Mouse (Mus musculus) CH12.LX (cell line): Measurements from ENCODE around the gene Rnase2b. TPM values are rescaled to one million over a fixed set of nuclear protein-coding genes. Genes with fewer than 3 reads are reported as not detected.
"Not testable (repeated sequence)": the region's sequence is repeated elsewhere in the genome, so short reads cannot be mapped to it uniquely, and the experiment has no call there.

Experiments used
- DNase-seq: peaks from one replicate; pipeline ENCODE4 v3.0.0-alpha.2; 2013; ENCODE audit errors: extremely low read depth
- H3K27ac ChIP-seq: 2 replicates; pipeline ENCODE4 v1.5.1; 2012; ENCODE audit warnings: low read depth, mild to moderate bottlenecking, control low read depth, moderate library complexity; ENCODE audit not compliant: insufficient read depth
- H3K27me3 ChIP-seq: replicated peaks from 2 replicates; pipeline ENCODE3; 2012; ENCODE audit warnings: inconsistent platforms
- H3K36me3 ChIP-seq, 2 experiments: replicated peaks in 1 of 2; 2 replicates each; pipeline versions ENCODE3 to v1.6.1; 2012; ENCODE audit warnings: inconsistent platforms in 1 of 2, low read length in 1 of 2, mild to moderate bottlenecking in 1 of 2, mixed read lengths in 1 of 2, moderate library complexity in 1 of 2; ENCODE audit not compliant: control insufficient read depth in 1 of 2, insufficient read depth in 1 of 2
- H3K4me1 ChIP-seq, 2 experiments: 2 replicates each; pipeline ENCODE4 v1.6.1; 2012; ENCODE audit warnings: inconsistent platforms in 1 of 2, moderate library complexity in 1 of 2; ENCODE audit not compliant: insufficient read depth in 2 of 2, control insufficient read depth in 1 of 2
- H3K4me2 ChIP-seq: 2 replicates; pipeline ENCODE4 v1.6.1; 2012; ENCODE audit warnings: low read depth, mild to moderate bottlenecking, control low read depth; ENCODE audit not compliant: poor library complexity, insufficient read depth, severe bottlenecking
- H3K4me3 ChIP-seq, 3 experiments: fragments of 150-350 bp in 1 of 3; sonication (generic) in 1 of 3; replicated peaks in 1 of 3; 2 replicates each; pipeline versions ENCODE3 to v1.5.1; 2011 to 2012; ENCODE audit warnings: low read depth in 2 of 3, low read length in 2 of 3, mild to moderate bottlenecking in 2 of 3, moderate library complexity in 2 of 3, control low read depth in 1 of 3, improper control_type of control experiment in 1 of 3, inconsistent platforms in 1 of 3, mixed read lengths in 1 of 3; ENCODE audit not compliant: poor library complexity in 1 of 3
- H3K79me2 ChIP-seq: replicated peaks from 2 replicates; pipeline ENCODE4 v1.6.1; 2012; ENCODE audit warnings: mild to moderate bottlenecking, moderate library complexity; ENCODE audit not compliant: control insufficient read depth, poor library complexity, insufficient read depth, severe bottlenecking; ENCODE audit errors: extremely low read depth
- H3K9ac ChIP-seq: 2 replicates; pipeline ENCODE4 v1.6.1; 2012; ENCODE audit warnings: low read depth, mild to moderate bottlenecking, control low read depth, moderate library complexity; ENCODE audit not compliant: insufficient read depth
- H3K9me3 ChIP-seq: replicated peaks from 2 replicates; pipeline ENCODE3; 2012; ENCODE audit warnings: low read length, inconsistent platforms, mixed read lengths
- CHD2 ChIP-seq: IDR thresholded peaks from 2 replicates; pipeline ENCODE4 v1.6.1; 2011; ENCODE audit warnings: low read length, improper control_type of control experiment
- CTCF ChIP-seq, 2 experiments: IDR thresholded peaks in 1 of 2; conservative IDR thresholded peaks in 1 of 2; 2 replicates each; pipeline ENCODE4 v1.5.1; 2011 to 2012; ENCODE audit warnings: low read depth in 2 of 2, low read length in 2 of 2, improper control_type of control experiment in 1 of 2, inconsistent platforms in 1 of 2, mild to moderate bottlenecking in 1 of 2, moderate library complexity in 1 of 2
- ELF1 ChIP-seq: IDR thresholded peaks from 2 replicates; pipeline ENCODE4 v1.6.1; 2014; ENCODE audit warnings: low read depth, mild to moderate bottlenecking, inconsistent platforms, low read length, improper control_type of control experiment
- EP300 ChIP-seq: IDR thresholded peaks from 2 replicates; pipeline ENCODE4 v1.6.1; 2011; ENCODE audit warnings: low read length, improper control_type of control experiment
- IRF4 ChIP-seq: IDR thresholded peaks from 2 replicates; pipeline ENCODE4 v1.6.1; 2014; ENCODE audit warnings: low read depth, mild to moderate bottlenecking, inconsistent platforms, low read length, improper control_type of control experiment
- JUND ChIP-seq: conservative IDR thresholded peaks from 2 replicates; pipeline ENCODE4 v1.6.1; 2011; ENCODE audit warnings: low read depth, low read length, improper control_type of control experiment
- MAZ ChIP-seq: IDR thresholded peaks from 2 replicates; pipeline ENCODE4 v1.6.1; 2012; ENCODE audit warnings: low read depth, mild to moderate bottlenecking, inconsistent platforms, low read length, improper control_type of control experiment, moderate library complexity
- PAX5 ChIP-seq: IDR thresholded peaks from 2 replicates; pipeline ENCODE4 v1.6.1; 2012; ENCODE audit warnings: low read length, inconsistent platforms, mixed read lengths
- RAD21 ChIP-seq: IDR thresholded peaks from 2 replicates; pipeline ENCODE4 v1.6.1; 2011; ENCODE audit warnings: low read depth, mild to moderate bottlenecking, low read length, improper control_type of control experiment, moderate library complexity
- RCOR1 ChIP-seq: conservative IDR thresholded peaks from 2 replicates; pipeline ENCODE4 v1.6.1; 2012; ENCODE audit warnings: low read depth, mild to moderate bottlenecking, inconsistent platforms, low read length, improper control_type of control experiment
- SMC3 ChIP-seq: IDR thresholded peaks from 2 replicates; pipeline ENCODE4 v1.6.1; 2011; ENCODE audit warnings: low read depth, low read length, improper control_type of control experiment
- TCF12 ChIP-seq: IDR thresholded peaks from 2 replicates; pipeline ENCODE4 v1.6.1; 2014; ENCODE audit warnings: low read depth, mild to moderate bottlenecking, inconsistent platforms, low read length, improper control_type of control experiment
- ZKSCAN1 ChIP-seq: IDR thresholded peaks from 2 replicates; pipeline ENCODE4 v1.6.1; 2012; ENCODE audit warnings: low read depth, inconsistent platforms, low read length, improper control_type of control experiment, borderline replicate concordance
- ZNF384 ChIP-seq: IDR thresholded peaks from 2 replicates; pipeline ENCODE4 v1.6.1; 2012; ENCODE audit warnings: low read depth, low read length, improper control_type of control experiment, inconsistent platforms
- dilution Hi-C: fragments of 300-500 bp; cut with MboI; formaldehyde crosslinking; loops from 2 replicates; pipeline ENCODE4 v1.14.3; 2020; ENCODE audit warnings: low sequenced_read_pairs; ENCODE audit not compliant: extremely low pct_unique_long_range_greater_than_20kb, extremely low pct_ligation_motif_present
- in situ Hi-C: fragments of 300-500 bp; cut with MboI; formaldehyde crosslinking; loops from 3 replicates; pipeline ENCODE4 v1.14.3; 2019; ENCODE audit warnings: low sequenced_read_pairs, low pct_ligation_motif_present, low pct_unique_long_range_greater_than_20kb, mixed read lengths
- polyA plus RNA-seq: library from polyadenylated mRNA; unstranded; fragments of >175 nt; gene quantifications from 2 replicates; pipeline ENCODE4 v1.2.1, GENCODE M21; 2012; ENCODE audit warnings: low read depth; ENCODE audit not compliant: insufficient read length
- total RNA-seq, 2 experiments: library from RNA; depleted of rRNA; stranded (reverse); fragments of 300-350 nt in 1 of 2; fragments of >200 nt in 1 of 2; gene quantifications; 2 replicates each; pipeline ENCODE4 v1.2.3; 2012 to 2014

Gene Rnase2b
- total and polyA plus RNA-seq, 3 experiments: 1.3 TPM; not detected in 2

GRCm38 (mm10) chr14:51166068-51166467 lies 4.0 kb downstream of the Rnase2b start:
- Histone ChIP-seq H3K36me3 (no peaks in the 10 kb centered on the region), H3K4me3 (no peak overlapping the region), H3K79me2 (no peaks in the 10 kb centered on the region), H3K4me2 (peak overlapping the region; percentile 48), H3K9me3 (no peaks in the 10 kb centered on the region), H3K4me1 (peaks cover 24 to 57% of the 10 kb centered on the region in 2 experiments), H3K27ac (peak overlapping the region; percentile 93), H3K9ac (peak overlapping the region; percentile 31; the same call in 1 of the 2 replicates), H3K27me3 (no peaks in the 10 kb centered on the region)
- DNase-seq: peak; percentile 59
- in situ Hi-C loops (no loop called here), dilution Hi-C loops (no loop called here)
- TF ChIP-seq ZKSCAN1 (no peak), MAZ (peak; percentile 64; the same call in 1 of the 2 replicates), TCF12 (peak; percentile 34; the same call in 1 of the 2 replicates), JUND (0 out of 2 replicates have a peak, but pooled peaks have one; percentile 5), CHD2 (0 out of 2 replicates have a peak, but pooled peaks have one; percentile 45), PAX5 (no peak), RCOR1 (0 out of 2 replicates have a peak, but pooled peaks have one; percentile 26), ZNF384 (no peak), EP300 (peak; percentile 71), ELF1 (peak; percentile 61; the same call in 1 of the 2 replicates)

GRCm38 (mm10) chr14:51172095-51172865 lies 10.2 kb downstream of the Rnase2b start:
- dilution Hi-C loops, H3K27me3 ChIP-seq, H3K36me3 ChIP-seq, H3K9me3 ChIP-seq, H3K79me2 ChIP-seq: not testable (repeated sequence)
- Histone ChIP-seq H3K4me1 (peaks cover 10 to 14% of the 10 kb centered on the region in 2 experiments), H3K4me2 (peak overlapping the region; percentile 97), H3K4me3 (peak overlapping the region in 2 of 3 experiments; percentile 46 to 61), H3K27ac (peak overlapping the region; percentile 74), H3K9ac (peak overlapping the region; percentile 68)
- in situ Hi-C loops: loop anchor here (5.0 kb wide), 1 partner anchor 80 kb away; no protein-coding TSS in a partner anchor
- peak; percentile 44 for DNase-seq
- TF ChIP-seq IRF4 (peak; percentile 42; the same call in 1 of the 2 replicates), CTCF (conservative IDR thresholded peaks at IDR 0.05 in 1 of 2, IDR thresholded peaks at IDR 0.05 in 1 of 2; ENCODE audit: low read depth in 2 of 2, low read length in 2 of 2) (peak; percentile 57 to 65), SMC3 (peak; percentile 54), TCF12 (0 out of 2 replicates have a peak, but pooled peaks have one; percentile 42), RAD21 (peak; percentile 48)

GRCm38 (mm10) chr14:51172947-51173346 lies 10.9 kb downstream of the Rnase2b start:
- H3K9me3 ChIP-seq, dilution Hi-C loops, H3K79me2 ChIP-seq, DNase-seq, H3K27me3 ChIP-seq, H3K36me3 ChIP-seq: not testable (repeated sequence)
- in situ Hi-C loops: loop anchor here (5.0 kb wide), 1 partner anchor 79 kb away; no protein-coding TSS in a partner anchor
- peak overlapping the region; percentile 68 for H3K9ac ChIP-seq
- peak overlapping the region; percentile 74 for H3K27ac ChIP-seq
- peak overlapping the region; percentile 97 for H3K4me2 ChIP-seq
- peak overlapping the region in 2 of 3 experiments; percentile 46 to 61 for H3K4me3 ChIP-seq
- H3K4me1 ChIP-seq: peaks cover 11 to 12% of the 10 kb centered on the region in 2 experiments
